Mouse (Mus musculus): ENCODE results near the gene Rassf4. TPM values are rescaled to one million over a fixed set of nuclear protein-coding genes. Genes with fewer than 3 reads are reported as not detected.
A peak's percentile ranks its signal among the peaks of the same experiment; 100 is the strongest.

The Rassf4 gene
- polyA plus RNA-seq, 1 experiment, result 8.8 TPM

- peaks cover 59% of the 10 kb centered on the region for H3K27me3 ChIP-seq (replicated peaks)
- TF ChIP-seq FLI1 (IDR thresholded peaks at IDR 0.05; ENCODE audit: low read length) (no peak), GATA1 (IDR thresholded peaks at IDR 0.05; ENCODE audit: borderline replicate concordance, low read length) (no peak)
- peak overlapping the region; percentile 92 for H3K4me3 ChIP-seq (replicated peaks)
- H3K36me3 ChIP-seq (replicated peaks; ENCODE audit: low read length), result no peaks in the 10 kb centered on the region
- H3K4me1 ChIP-seq, result peaks cover 31% of the 10 kb centered on the region
- no peaks in the 10 kb centered on the region for H3K9me3 ChIP-seq
Measured at GRCm38 (mm10) chr6:116674283-116674886, 633 bp upstream of the Rassf4 start.

DNA sequence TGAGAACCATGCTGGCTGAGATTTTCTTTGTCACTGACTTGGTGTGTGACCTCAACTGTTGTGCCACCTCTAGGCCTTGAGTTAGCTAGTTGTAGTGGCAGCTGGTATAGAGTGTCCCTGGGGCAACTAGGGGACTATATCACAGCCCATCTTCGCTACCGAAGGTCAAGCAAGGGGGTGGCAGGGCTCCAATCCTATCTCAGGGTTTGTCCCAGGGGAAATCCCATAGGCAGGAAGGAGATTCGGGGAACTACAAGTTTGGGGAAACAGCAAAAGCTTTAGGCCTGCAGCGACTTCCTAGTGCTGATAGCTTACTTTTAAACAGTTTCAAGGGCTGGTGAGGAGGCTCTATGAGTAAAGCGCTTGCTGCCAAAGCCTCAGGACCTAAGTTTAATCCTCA is 1.4 kb downstream of the Rassf4 start:
- H3K4me3 ChIP-seq (replicated peaks), result peak overlapping the region; percentile 65

DNA sequence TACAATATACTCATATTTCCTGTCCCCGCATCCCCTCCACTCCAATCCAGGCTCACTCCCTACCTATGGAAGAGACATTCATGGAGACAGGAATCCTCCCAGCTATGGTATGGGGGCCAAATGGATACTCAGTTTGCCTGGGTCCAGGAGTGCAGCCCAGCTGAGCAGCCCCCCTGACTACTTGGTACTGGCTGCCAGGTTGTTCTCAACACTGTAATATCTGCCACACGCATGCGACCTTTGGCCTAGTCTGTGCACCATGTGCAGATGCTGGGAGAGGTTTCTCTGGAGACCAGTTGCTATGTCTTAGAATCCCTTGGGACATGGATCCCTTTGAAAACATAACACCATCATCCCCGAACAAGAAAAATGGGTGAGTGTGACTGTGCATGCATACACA is 2.0 kb downstream of the Rassf4 start:
- TF ChIP-seq FLI1 (IDR thresholded peaks at IDR 0.05; ENCODE audit: low read length), result no peak
- Histone ChIP-seq H3K36me3 (replicated peaks; ENCODE audit: low read length) (no peaks in the 10 kb centered on the region), H3K4me1 (peaks cover 29% of the 10 kb centered on the region), H3K27me3 (replicated peaks) (peaks cover 59% of the 10 kb centered on the region), H3K4me3 (replicated peaks) (peak overlapping the region; percentile 62), H3K9me3 (no peaks in the 10 kb centered on the region)

More for the DNA sequence above, 1.4 kb downstream of the Rassf4 start:
- H3K27me3 ChIP-seq (replicated peaks), result peaks cover 59% of the 10 kb centered on the region
- no peaks in the 10 kb centered on the region for H3K9me3 ChIP-seq
- H3K36me3 ChIP-seq (replicated peaks; ENCODE audit: low read length), result no peaks in the 10 kb centered on the region
- TF ChIP-seq FLI1 (IDR thresholded peaks at IDR 0.05; ENCODE audit: low read length) (no peak), GATA1 (IDR thresholded peaks at IDR 0.05; ENCODE audit: borderline replicate concordance, low read length) (no peak)
- peaks cover 31% of the 10 kb centered on the region for H3K4me1 ChIP-seq

DNA sequence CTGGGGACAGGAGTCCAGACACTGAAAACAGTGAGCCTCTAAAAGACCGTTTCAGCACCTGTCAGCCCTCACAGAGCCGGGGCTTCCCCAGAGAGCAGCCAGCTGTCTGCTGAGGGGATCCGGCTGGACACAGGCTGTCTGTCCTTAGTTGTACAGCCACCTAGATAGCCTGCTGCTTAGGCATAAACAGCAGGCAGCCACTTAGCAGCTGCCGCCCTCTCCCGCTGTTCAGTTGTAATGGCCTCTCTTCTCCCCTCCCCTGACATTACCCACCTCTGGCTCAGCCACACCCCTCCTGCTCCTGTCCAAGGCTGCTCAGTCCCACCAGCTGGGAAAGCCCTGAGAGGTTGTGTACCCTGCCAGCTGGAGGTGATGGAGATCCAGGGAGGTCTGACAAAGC is 2.7 kb downstream of the Rassf4 start:
- H3K36me3 ChIP-seq (replicated peaks; ENCODE audit: low read length), result no peaks in the 10 kb centered on the region
- H3K9me3 ChIP-seq, result no peaks in the 10 kb centered on the region
- no peak for TF ChIP-seq GATA1 (IDR thresholded peaks at IDR 0.05; ENCODE audit: borderline replicate concordance, low read length)
- no peak for TF ChIP-seq FLI1 (IDR thresholded peaks at IDR 0.05; ENCODE audit: low read length)
- peaks cover 62% of the 10 kb centered on the region for H3K27me3 ChIP-seq (replicated peaks)
- H3K4me1 ChIP-seq, result peaks cover 25% of the 10 kb centered on the region
- peak overlapping the region; percentile 60 for H3K4me3 ChIP-seq (replicated peaks)

- H3K4me3 ChIP-seq (replicated peaks), result peak overlapping the region; percentile 44
- H3K27me3 ChIP-seq (replicated peaks), result peaks cover 60% of the 10 kb centered on the region
- H3K36me3 ChIP-seq (replicated peaks; ENCODE audit: low read length), result no peaks in the 10 kb centered on the region
- H3K4me1 ChIP-seq, result peaks cover 25% of the 10 kb centered on the region
- no peaks in the 10 kb centered on the region for H3K9me3 ChIP-seq
- no peak for TF ChIP-seq GATA1 (IDR thresholded peaks at IDR 0.05; ENCODE audit: borderline replicate concordance, low read length)
- TF ChIP-seq FLI1 (IDR thresholded peaks at IDR 0.05; ENCODE audit: low read length), result no peak
Measured at GRCm38 (mm10) chr6:116670144-116670543, 3.6 kb downstream of the Rassf4 start.

- TF ChIP-seq GATA1 (IDR thresholded peaks at IDR 0.05; ENCODE audit: borderline replicate concordance, low read length) (no peak), FLI1 (IDR thresholded peaks at IDR 0.05; ENCODE audit: low read length) (no peak)
- Histone ChIP-seq H3K27me3 (replicated peaks) (peaks cover 54% of the 10 kb centered on the region), H3K4me1 (peaks cover 18% of the 10 kb centered on the region), H3K9me3 (no peaks in the 10 kb centered on the region), H3K36me3 (replicated peaks; ENCODE audit: low read length) (no peaks in the 10 kb centered on the region), H3K4me3 (replicated peaks) (peak overlapping the region; percentile 47)
Measured at GRCm38 (mm10) chr6:116668682-116669470, 4.9 kb downstream of the Rassf4 start.

GRCm38 (mm10) chr6:116667382-116667781 is 6.4 kb downstream of the Rassf4 start:
- no peaks in the 10 kb centered on the region for H3K36me3 ChIP-seq (replicated peaks; ENCODE audit: low read length)
- peaks cover 8% of the 10 kb centered on the region; the same call in 1 of the 2 replicates for H3K4me1 ChIP-seq
- no peak overlapping the region for H3K4me3 ChIP-seq (replicated peaks)
- TF ChIP-seq FLI1 (IDR thresholded peaks at IDR 0.05; ENCODE audit: low read length), result no peak
- no peak for TF ChIP-seq GATA1 (IDR thresholded peaks at IDR 0.05; ENCODE audit: borderline replicate concordance, low read length)
- H3K27me3 ChIP-seq (replicated peaks), result peaks cover 42% of the 10 kb centered on the region
- H3K9me3 ChIP-seq, result no peaks in the 10 kb centered on the region

- TF ChIP-seq FLI1 (IDR thresholded peaks at IDR 0.05; ENCODE audit: low read length) (no peak), GATA1 (IDR thresholded peaks at IDR 0.05; ENCODE audit: borderline replicate concordance, low read length) (no peak)
- no peaks in the 10 kb centered on the region for H3K36me3 ChIP-seq (replicated peaks; ENCODE audit: low read length)
- H3K9me3 ChIP-seq, result no peaks in the 10 kb centered on the region
Measured at GRCm38 (mm10) chr6:116666892-116667291, 6.9 kb downstream of the Rassf4 start.

GRCm38 (mm10) chr6:116666085-116666750 is 7.5 kb downstream of the Rassf4 start:
- H3K36me3 ChIP-seq (replicated peaks; ENCODE audit: low read length), result no peaks in the 10 kb centered on the region
- TF ChIP-seq GATA1 (IDR thresholded peaks at IDR 0.05; ENCODE audit: borderline replicate concordance, low read length) (no peak), FLI1 (IDR thresholded peaks at IDR 0.05; ENCODE audit: low read length) (no peak)
- no peak overlapping the region for H3K4me3 ChIP-seq (replicated peaks)
- no peaks in the 10 kb centered on the region for H3K9me3 ChIP-seq
- peaks cover 8% of the 10 kb centered on the region; the same call in 1 of the 2 replicates for H3K4me1 ChIP-seq
- peaks cover 35% of the 10 kb centered on the region for H3K27me3 ChIP-seq (replicated peaks)

More at GRCm38 (mm10) chr6:116666892-116667291, 6.9 kb downstream of the Rassf4 start:
- Histone ChIP-seq H3K27me3 (replicated peaks) (peaks cover 40% of the 10 kb centered on the region), H3K4me1 (peaks cover 8% of the 10 kb centered on the region; the same call in 1 of the 2 replicates), H3K4me3 (replicated peaks) (no peak overlapping the region)
